Mouse (Mus musculus): ENCODE results near the gene Washc4.

DNA sequence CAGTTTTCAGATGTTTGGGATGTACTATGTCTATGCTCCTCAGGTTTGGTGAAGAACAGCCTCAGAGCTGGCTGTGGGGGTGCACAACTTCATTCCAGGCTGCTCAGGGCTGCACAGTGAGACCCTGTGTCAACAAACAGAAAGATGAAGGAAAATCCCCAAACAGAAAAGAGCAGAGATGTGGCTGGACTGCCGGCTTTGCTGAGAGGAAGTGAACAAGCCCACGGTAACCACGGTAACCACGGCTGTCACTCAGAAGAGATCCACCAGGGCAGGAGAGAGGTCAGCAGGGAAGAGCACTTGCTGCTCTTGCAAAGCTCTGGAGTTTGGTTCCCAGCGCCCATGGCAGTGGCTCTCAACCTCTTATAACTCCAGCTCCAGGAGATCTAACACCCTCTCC lies 90.9 kb downstream of the Washc4 start:
- no peak for TF ChIP-seq CTCF (IDR thresholded peaks at IDR 0.05; ENCODE audit: low read depth, low read length)
- no peak for TF ChIP-seq GATA1 (IDR thresholded peaks at IDR 0.05; ENCODE audit: borderline replicate concordance, low read length)
- no peak for TF ChIP-seq TAL1 (conservative IDR thresholded peaks at IDR 0.05; ENCODE audit: low read depth, low read length)
- TF ChIP-seq GATA2 (IDR thresholded peaks at IDR 0.05; ENCODE audit: borderline replicate concordance, low read depth, low read length): no peak
